Mouse (Mus musculus) ES-Bruce4 (cell line): ENCODE results near the gene Fbrs.
"Not testable (repeated sequence)": the region's sequence is repeated elsewhere in the genome, so short reads cannot be mapped to it uniquely, and the experiment has no call there.

Source experiments
- CTCF ChIP-seq: IDR thresholded peaks from one replicate; pipeline ENCODE4 v1.8.1; 2011; ENCODE audit warnings: low read depth, low read length
- EP300 ChIP-seq: IDR thresholded peaks from 2 replicates; pipeline ENCODE4 v1.6.1; 2011; ENCODE audit warnings: low read depth, low read length; ENCODE audit not compliant: insufficient read depth
- POLR2A ChIP-seq: IDR thresholded peaks from one replicate; pipeline ENCODE4 v1.8.1; 2011; ENCODE audit warnings: low read length; ENCODE audit not compliant: insufficient read depth

DNA sequence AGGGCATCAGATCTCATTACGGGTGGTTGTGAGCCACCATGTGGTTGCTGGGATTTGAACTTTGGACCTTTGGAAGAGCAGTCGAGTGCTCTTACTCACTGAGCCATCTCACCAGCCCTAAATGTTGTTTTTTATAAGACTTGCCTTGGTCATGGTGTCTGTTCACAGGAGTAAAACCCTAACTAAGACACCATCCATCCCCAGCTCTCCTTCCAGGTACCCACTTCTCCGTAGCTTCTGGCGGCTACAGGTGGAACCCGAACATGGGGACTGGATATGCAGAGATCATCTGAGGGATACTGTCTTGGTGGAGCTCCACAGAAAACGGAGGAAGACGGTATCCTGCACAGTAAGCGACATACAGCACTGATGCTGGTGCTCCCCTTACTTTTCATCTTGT, 19.7 kb upstream of the Fbrs start, which contains the start of gene Prr14:
- not testable (repeated sequence) for TF ChIP-seq POLR2A, EP300, CTCF
